Mouse (Mus musculus): ENCODE data around the gene Bhlhe41.

- TF ChIP-seq POLR2A (IDR thresholded peaks at IDR 0.05; ENCODE audit: insufficient read length, low read depth) (peak; percentile 51), POLR2AphosphoS2 (IDR thresholded peaks at IDR 0.05; ENCODE audit: insufficient read length, low read depth) (peak; percentile 47), E2F4 (IDR thresholded peaks at IDR 0.05; ENCODE audit: insufficient read depth) (no peak), USF1 (IDR thresholded peaks at IDR 0.05; ENCODE audit: low read depth) (peak; percentile 91), MAX (IDR thresholded peaks at IDR 0.05; ENCODE audit: low read depth) (peak; percentile 17), MYOG (IDR thresholded peaks at IDR 0.05; ENCODE audit: control insufficient read depth in 1 of 3, insufficient read depth in 1 of 3, insufficient read length in 2 of 3, low read depth in 2 of 3) (peak in 1 of 3 experiments; percentile 60), MYOD1 (IDR thresholded peaks at IDR 0.05; ENCODE audit: control insufficient read depth in 1 of 3, insufficient read length in 2 of 3, low read depth in 2 of 3) (peak in 2 of 3 experiments; percentile 22 to 63), REST (IDR thresholded peaks at IDR 0.05; ENCODE audit: insufficient read depth, insufficient read length) (no peak), CEBPB (IDR thresholded peaks at IDR 0.05; ENCODE audit: insufficient read depth, poor library complexity, severe bottlenecking) (0 out of 2 replicates have a peak, but pooled peaks have one; percentile 9), SRF (IDR thresholded peaks at IDR 0.05; ENCODE audit: control insufficient read depth, insufficient read length, low read depth) (no peak)
These were observed 2.0 kb downstream of the Bhlhe41 start for GRCm38 (mm10) chr6:145863065-145863971.

All from myocyte (in vitro differentiated cells).